In genomic region chr8:10490874-10491273, GRCm38 (mm10) we compare ENCODE assay signal across 26 mouse cellular contexts.
"Had no signal": no experiment of that assay in that cellular context is flagged by ENCODE, and none has a peak within 500 bp of the region (broad histone marks: within the 10 kb centered on the region; RNA-seq: fewer than 3 reads in every experiment).

No protein-coding gene starts in this region.

- H3K27ac ChIP-seq: gastrocnemius, adult 2 months; heart, adult 2 months; heart, embryonic 10.5 days; hindbrain, embryonic 10.5 days; hindbrain, embryonic 13.5 days; intestine, embryonic 15.5 days; left cerebral cortex, adult 2 months; limb, embryonic 10.5 days; limb, embryonic 12.5 days; liver, embryonic 13.5 days had no signal

- H3K36me3 ChIP-seq: heart, embryonic 10.5 days; heart, embryonic 12.5 days; hindbrain, embryonic 10.5 days; hindbrain, embryonic 13.5 days; hindbrain, embryonic 15.5 days; intestine, embryonic 15.5 days; limb, embryonic 10.5 days; limb, embryonic 12.5 days; liver, embryonic 13.5 days had no signal

- H3K9ac ChIP-seq: heart, embryonic 12.5 days; hindbrain, embryonic 13.5 days; hindbrain, embryonic 15.5 days; intestine, embryonic 15.5 days; limb, embryonic 12.5 days; liver, embryonic 13.5 days had no signal

- ATAC-seq: inflammation-experienced regulatory T-cells, adult 6 months; intestine, embryonic 15.5 days; intestine, postnatal 0 days had no signal

- DNase-seq: gastrocnemius, adult 2 months; gastrocnemius, postnatal 10 days; gastrocnemius, postnatal 25 days; heart, adult 2 months; heart, postnatal 10 days; heart, postnatal 4 days; kidney, adult 18-20 months; kidney, adult 8-10 months; kidney, postnatal 10 days; kidney, postnatal 25 days; kidney, postnatal 4 days; liver; liver, embryonic 13.5 days had no signal

- H3K27me3 ChIP-seq: heart, embryonic 12.5 days; hindbrain, embryonic 13.5 days; hindbrain, embryonic 15.5 days; intestine, embryonic 15.5 days; limb, embryonic 12.5 days; liver, embryonic 13.5 days had no signal

- H3K4me3 ChIP-seq: gastrocnemius, adult 2 months; heart, adult 2 months; heart, embryonic 10.5 days; heart, embryonic 12.5 days; hindbrain, embryonic 10.5 days; hindbrain, embryonic 13.5 days; hindbrain, embryonic 15.5 days; intestine, embryonic 15.5 days; layer of hippocampus, adult 2 months; left cerebral cortex, adult 2 months; limb, embryonic 10.5 days; limb, embryonic 12.5 days; liver, embryonic 13.5 days had no signal

- H3K4me1 ChIP-seq: heart, embryonic 10.5 days; heart, embryonic 12.5 days; hindbrain, embryonic 10.5 days; hindbrain, embryonic 13.5 days; hindbrain, embryonic 15.5 days; intestine, embryonic 15.5 days; limb, embryonic 10.5 days; limb, embryonic 12.5 days; liver, embryonic 13.5 days had no signal

- H3K4me2 ChIP-seq: heart, embryonic 12.5 days; hindbrain, embryonic 13.5 days; hindbrain, embryonic 15.5 days; intestine, embryonic 15.5 days; limb, embryonic 12.5 days; liver, embryonic 11.5 days; liver, embryonic 13.5 days had no signal

- H3K9me3 ChIP-seq: heart, embryonic 10.5 days; heart, embryonic 12.5 days; hindbrain, embryonic 10.5 days; hindbrain, embryonic 15.5 days; intestine, embryonic 15.5 days; limb, embryonic 10.5 days; liver, embryonic 13.5 days had no signal
